ENCODE assay signal across 10 mouse cellular contexts in the genomic region with DNA sequence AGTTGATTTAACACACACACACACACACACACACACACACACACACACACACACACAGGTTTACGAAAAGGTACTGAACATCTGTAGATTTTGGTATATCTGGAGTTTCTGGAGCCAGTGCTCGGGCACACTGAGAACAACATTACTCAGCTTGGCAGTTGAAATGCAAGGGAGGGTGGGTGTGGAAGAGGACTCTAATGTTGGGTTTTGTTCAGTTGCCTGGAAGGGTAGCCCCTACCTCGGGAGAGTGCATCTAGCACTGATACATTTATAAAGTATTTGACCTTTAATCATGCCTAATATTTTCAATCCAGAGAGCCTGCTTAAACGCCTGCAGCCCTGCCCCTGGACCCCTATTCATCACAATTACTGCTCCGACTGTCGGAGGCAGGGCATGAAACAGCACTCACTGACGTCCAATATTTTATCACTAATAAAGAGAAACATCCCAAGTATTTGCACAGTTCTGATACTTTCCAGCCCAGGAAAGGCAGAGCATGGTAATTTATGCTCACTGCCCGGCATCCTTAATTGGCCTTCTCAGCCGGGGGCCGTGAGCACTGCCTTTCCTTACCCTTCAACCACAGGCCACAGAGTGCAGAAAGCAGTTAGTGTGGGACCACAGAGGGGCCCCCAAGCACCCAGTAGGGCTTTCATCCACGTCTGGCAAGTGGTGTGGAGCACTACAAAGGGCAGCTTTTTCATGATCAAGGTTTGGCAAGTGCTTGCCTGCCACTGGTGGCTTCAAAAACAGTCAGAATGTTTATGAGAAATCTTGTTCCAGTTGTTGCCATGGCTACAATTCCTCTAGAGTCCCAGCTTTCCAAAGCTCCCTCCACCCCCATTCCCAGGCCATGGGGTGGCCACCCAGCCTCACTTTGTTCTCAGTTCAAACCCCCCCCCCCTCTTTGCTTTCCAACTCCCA.
DNase-seq lines count a peak whose midpoint lies in the region; ATAC-seq and TF ChIP-seq lines count a peak whose summit lies in the region.
"Had no signal": no experiment of that assay in that cellular context is flagged by ENCODE, and none has a peak within 500 bp of the region (broad histone marks: within the 10 kb centered on the region; RNA-seq: fewer than 3 reads in every experiment).

No protein-coding gene starts in this region.

- ATAC-seq in lung, postnatal 0 days = no peak
- ATAC-seq in forebrain, embryonic 14.5 days = peak; percentile 69
- ATAC-seq in kidney, embryonic 15.5 days (replicated peaks; ENCODE audit: low FRiP score) = peak; percentile 63
- ATAC-seq in neural tube, embryonic 14.5 days (ENCODE audit: low read depth) = peak; percentile 72
- ATAC-seq in erythroblast, adult 5-6 weeks (replicated peaks; ENCODE audit: low FRiP score, poor library complexity, severe bottlenecking) = no peak

- DNase-seq in lung, postnatal 0 days (ENCODE audit: low spot score) = peak; percentile 18
- DNase-seq in lung, postnatal 25 days (ENCODE audit: low spot score) = no peak
- DNase-seq in forebrain, embryonic 14.5 days (ENCODE audit: low spot score) = peak; percentile 49
- DNase-seq in thymus, postnatal 36 days = no peak
- DNase-seq in left cerebral cortex, adult 9 months (ENCODE audit: low spot score in 2 of 2) = no peak
- DNase-seq: heart, adult 18-20 months; thymus, postnatal 14 days had no signal

- H3K27ac ChIP-seq in lung, postnatal 0 days (ENCODE audit: low read length) = no peak overlapping the region
- 0 out of 2 replicates have a peak overlapping the region, but pooled peaks have one; percentile 34 for H3K27ac ChIP-seq in forebrain, embryonic 14.5 days (ENCODE audit: low read depth, low read length)
- H3K27ac ChIP-seq in kidney, embryonic 15.5 days = peak overlapping the region; percentile 74
- no peak overlapping the region for H3K27ac ChIP-seq in neural tube, embryonic 14.5 days (ENCODE audit: low read depth, low read length)

- H3K36me3 ChIP-seq in lung, postnatal 0 days (ENCODE audit: insufficient read depth, low read length) = no peaks in the 10 kb centered on the region
- no peaks in the 10 kb centered on the region for H3K36me3 ChIP-seq in forebrain, embryonic 14.5 days (ENCODE audit: control insufficient read depth, insufficient read depth, low read length)
- H3K36me3 ChIP-seq in kidney, embryonic 15.5 days = no peaks in the 10 kb centered on the region
- H3K36me3 ChIP-seq in neural tube, embryonic 14.5 days (ENCODE audit: control insufficient read depth, insufficient read depth, low read length) = no peaks in the 10 kb centered on the region

- WGBS in lung, postnatal 0 days = 42% methylated on average over 11 of the region's 11 CpGs
- 16% methylated on average over 11 of the region's 11 CpGs for WGBS in forebrain, embryonic 14.5 days
- 18% methylated on average over 11 of the region's 11 CpGs for WGBS in kidney, embryonic 15.5 days
- 18% methylated on average over 11 of the region's 11 CpGs for WGBS in neural tube, embryonic 14.5 days

- no peak overlapping the region for H3K4me3 ChIP-seq in lung, postnatal 0 days (ENCODE audit: low read depth, low read length)
- no peak overlapping the region for H3K4me3 ChIP-seq in forebrain, embryonic 14.5 days (ENCODE audit: low read depth, low read length)
- no peak overlapping the region for H3K4me3 ChIP-seq in kidney, embryonic 15.5 days (replicated peaks)
- no peak overlapping the region for H3K4me3 ChIP-seq in neural tube, embryonic 14.5 days (ENCODE audit: low read depth, low read length)

- TF ChIP-seq EP300 in lung, postnatal 0 days (IDR thresholded peaks at IDR 0.05) = no peak

- H3K4me2 ChIP-seq in lung, postnatal 0 days (replicated peaks; ENCODE audit: low read depth, low read length) = no peak overlapping the region
- no peak overlapping the region for H3K4me2 ChIP-seq in forebrain, embryonic 14.5 days (ENCODE audit: low read length)
- H3K4me2 ChIP-seq in kidney, embryonic 15.5 days = no peak overlapping the region
- H3K4me2 ChIP-seq in neural tube, embryonic 14.5 days (ENCODE audit: low read depth, low read length) = no peak overlapping the region

- no peaks in the 10 kb centered on the region for H3K9me3 ChIP-seq in lung, postnatal 0 days (ENCODE audit: low read length)
- no peaks in the 10 kb centered on the region for H3K9me3 ChIP-seq in forebrain, embryonic 14.5 days (replicated peaks; ENCODE audit: control insufficient read depth, low read length)
- no peaks in the 10 kb centered on the region for H3K9me3 ChIP-seq in kidney, embryonic 15.5 days (replicated peaks)
- H3K9me3 ChIP-seq in neural tube, embryonic 14.5 days (ENCODE audit: control insufficient read depth, low read length) = no peaks in the 10 kb centered on the region

- H3K4me1 ChIP-seq in lung, postnatal 0 days (ENCODE audit: insufficient read depth, low read depth, low read length) = no peaks in the 10 kb centered on the region
- H3K4me1 ChIP-seq in forebrain, embryonic 14.5 days (ENCODE audit: control insufficient read depth, insufficient read depth, low read length) = peaks cover 13% of the 10 kb centered on the region
- peaks cover 47% of the 10 kb centered on the region for H3K4me1 ChIP-seq in kidney, embryonic 15.5 days
- no peaks in the 10 kb centered on the region; the same call in 1 of the 2 replicates for H3K4me1 ChIP-seq in neural tube, embryonic 14.5 days (ENCODE audit: control insufficient read depth, insufficient read depth, low read length)

- H3K27me3 ChIP-seq in lung, postnatal 0 days (replicated peaks; ENCODE audit: insufficient read depth, low read length) = no peaks in the 10 kb centered on the region
- H3K27me3 ChIP-seq in forebrain, embryonic 14.5 days (replicated peaks; ENCODE audit: control insufficient read depth, insufficient read depth, low read length) = no peaks in the 10 kb centered on the region
- no peaks in the 10 kb centered on the region for H3K27me3 ChIP-seq in kidney, embryonic 15.5 days
- no peaks in the 10 kb centered on the region for H3K27me3 ChIP-seq in neural tube, embryonic 14.5 days (ENCODE audit: control insufficient read depth, insufficient read depth, low read length)

- TF ChIP-seq CTCF in lung, postnatal 0 days (IDR thresholded peaks at IDR 0.05) = no peak

- H3K9ac ChIP-seq in lung, postnatal 0 days (replicated peaks; ENCODE audit: low read depth) = no peak overlapping the region
- H3K9ac ChIP-seq in forebrain, embryonic 14.5 days (ENCODE audit: low read length) = no peak overlapping the region
- H3K9ac ChIP-seq in kidney, embryonic 15.5 days = no peak overlapping the region
- H3K9ac ChIP-seq in neural tube, embryonic 14.5 days (replicated peaks; ENCODE audit: low read depth, low read length) = no peak overlapping the region

Comparison
In these comparisons a context has a peak if more than half of its experiments do, and no peak if none do; other contexts are left out.
1. DNase-seq: peak in lung, postnatal 0 days (single experiment) and forebrain, embryonic 14.5 days (single experiment); none in lung, postnatal 25 days (single experiment), thymus, postnatal 36 days (0 of 2) and left cerebral cortex, adult 9 months (0 of 2).
2. ATAC-seq: peak in forebrain, embryonic 14.5 days (single experiment), kidney, embryonic 15.5 days (single experiment) and neural tube, embryonic 14.5 days (single experiment); none in lung, postnatal 0 days (single experiment) and erythroblast, adult 5-6 weeks (single experiment).
3. H3K27ac ChIP-seq: peak in forebrain, embryonic 14.5 days (single experiment) and kidney, embryonic 15.5 days (single experiment); none in lung, postnatal 0 days (single experiment) and neural tube, embryonic 14.5 days (single experiment).